In the genomic region with DNA sequence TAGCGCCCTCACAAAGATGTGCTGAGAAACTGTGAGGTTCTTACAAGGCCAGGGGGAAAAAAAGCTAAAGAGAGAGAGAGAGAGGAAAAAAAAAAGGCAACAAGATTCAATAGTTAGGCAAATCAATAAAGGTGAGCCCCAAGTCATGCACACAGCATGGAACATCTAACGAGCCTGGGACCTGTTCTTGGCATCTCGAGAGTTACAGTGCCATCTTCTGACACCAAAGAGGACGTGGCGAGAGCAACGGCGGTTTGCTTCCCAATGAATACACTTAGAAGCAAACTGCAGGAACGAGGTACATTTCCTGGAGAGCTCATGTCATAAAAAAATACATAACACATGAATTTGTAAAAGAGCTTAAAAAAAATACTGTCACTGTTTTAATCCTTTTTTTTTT, we compare ENCODE assay signal across 16 mouse cellular contexts. TPM values are rescaled to one million over a fixed set of nuclear protein-coding genes. Genes with fewer than 3 reads are reported as not detected.
DNase-seq lines count a peak whose midpoint lies in the region; ATAC-seq and TF ChIP-seq lines count a peak whose summit lies in the region.
"Had no signal": no experiment of that assay in that cellular context is flagged by ENCODE, and none has a peak within 500 bp of the region (broad histone marks: within the 10 kb centered on the region; RNA-seq: fewer than 3 reads in every experiment).

No protein-coding gene starts in this region.

- H3K27me3 ChIP-seq in midbrain, postnatal 0 days (ENCODE audit: insufficient read depth, low read length): no peaks in the 10 kb centered on the region
- no peaks in the 10 kb centered on the region for H3K27me3 ChIP-seq in midbrain, embryonic 11.5 days (ENCODE audit: control insufficient read depth, insufficient read depth, low read length)
- no peaks in the 10 kb centered on the region for H3K27me3 ChIP-seq in stomach, postnatal 0 days (ENCODE audit: control insufficient read depth, insufficient read depth, low read length)
- H3K27me3 ChIP-seq: embryonic facial prominence, embryonic 12.5 days; heart, embryonic 15.5 days; hindbrain, embryonic 12.5 days; limb, embryonic 13.5 days had no signal

- H3K27ac ChIP-seq in left cerebral cortex, adult 2 months: no peak overlapping the region
- no peak overlapping the region for H3K27ac ChIP-seq in midbrain, postnatal 0 days (ENCODE audit: low read depth, low read length)
- H3K27ac ChIP-seq in midbrain, embryonic 11.5 days (ENCODE audit: low read depth, low read length): no peak overlapping the region
- H3K27ac ChIP-seq in stomach, postnatal 0 days (replicated peaks): no peak overlapping the region
- H3K27ac ChIP-seq: embryonic facial prominence, embryonic 12.5 days; heart, embryonic 15.5 days; hindbrain, embryonic 12.5 days; limb, embryonic 13.5 days had no signal

- peak; percentile 39 for DNase-seq in heart, adult 11 months
- no peak for DNase-seq in heart, adult 9 months (ENCODE audit: low spot score in 2 of 2)
- DNase-seq in left cerebral cortex, adult 2 months (ENCODE audit: extremely low spot score in 1 of 2, low spot score in 2 of 2): no peak
- no peak for DNase-seq in left cerebral cortex, adult 8-10 months (ENCODE audit: low spot score in 2 of 2)
- DNase-seq in midbrain, postnatal 0 days (ENCODE audit: low spot score): peak; percentile 54
- no peak for DNase-seq in midbrain, embryonic 11.5 days (ENCODE audit: low spot score, missing footprints)
- no peak for DNase-seq in stomach, postnatal 0 days (ENCODE audit: low spot score)
- no peak for DNase-seq in urinary bladder, postnatal 14 days (ENCODE audit: low spot score)
- DNase-seq: cerebellum, postnatal 14 days; layer of hippocampus, adult 9-11 months; thymus, postnatal 4 days had no signal

- no peak for ATAC-seq in midbrain, postnatal 0 days (ENCODE audit: low FRiP score)
- ATAC-seq in midbrain, embryonic 11.5 days (ENCODE audit: low FRiP score): no peak
- no peak for ATAC-seq in stomach, postnatal 0 days (ENCODE audit: low FRiP score, low TSS enrichment)

- intact Hi-C loops in left cerebral cortex, adult 2 months (cut with DNase I): no loop called here

- H3K9me3 ChIP-seq in midbrain, postnatal 0 days (ENCODE audit: low read length): no peaks in the 10 kb centered on the region
- no peaks in the 10 kb centered on the region for H3K9me3 ChIP-seq in midbrain, embryonic 11.5 days (ENCODE audit: control insufficient read depth, low read length)
- no peaks in the 10 kb centered on the region for H3K9me3 ChIP-seq in stomach, postnatal 0 days (ENCODE audit: control insufficient read depth, low read length)
- H3K9me3 ChIP-seq: embryonic facial prominence, embryonic 12.5 days; G1E; heart, embryonic 15.5 days; hindbrain, embryonic 12.5 days; limb, embryonic 13.5 days had no signal

- peaks cover 54% of the 10 kb centered on the region for H3K36me3 ChIP-seq in midbrain, postnatal 0 days (ENCODE audit: insufficient read depth, low read length)
- peaks cover 15% of the 10 kb centered on the region; the same call in 1 of the 2 replicates for H3K36me3 ChIP-seq in midbrain, embryonic 11.5 days (ENCODE audit: control insufficient read depth, insufficient read depth, low read length)
- H3K36me3 ChIP-seq in stomach, postnatal 0 days (ENCODE audit: control insufficient read depth, insufficient read depth, low read length): peaks cover 30% of the 10 kb centered on the region

- H3K4me3 ChIP-seq in left cerebral cortex, adult 2 months: no peak overlapping the region
- H3K4me3 ChIP-seq in midbrain, postnatal 0 days (ENCODE audit: low read depth, low read length): no peak overlapping the region
- no peak overlapping the region for H3K4me3 ChIP-seq in midbrain, embryonic 11.5 days (ENCODE audit: low read depth, low read length)
- H3K4me3 ChIP-seq in stomach, postnatal 0 days (ENCODE audit: low read depth, low read length): no peak overlapping the region
- H3K4me3 ChIP-seq: embryonic facial prominence, embryonic 12.5 days; heart, embryonic 15.5 days; hindbrain, embryonic 12.5 days; limb, embryonic 13.5 days had no signal

- no peak for TF ChIP-seq EP300 in stomach, postnatal 0 days (optimal IDR thresholded peaks at IDR 0.05)

- TF ChIP-seq CTCF in left cerebral cortex, adult 2 months (IDR thresholded peaks at IDR 0.05): peak; percentile 21
- TF ChIP-seq CTCF in midbrain, postnatal 0 days (IDR thresholded peaks at IDR 0.05): peak; percentile 57
- peak; percentile 58 for TF ChIP-seq CTCF in stomach, postnatal 0 days (IDR thresholded peaks at IDR 0.05; ENCODE audit: low read depth)

- H3K4me1 ChIP-seq in midbrain, postnatal 0 days (ENCODE audit: insufficient read depth, low read length): no peaks in the 10 kb centered on the region
- no peaks in the 10 kb centered on the region for H3K4me1 ChIP-seq in midbrain, embryonic 11.5 days (ENCODE audit: control insufficient read depth, insufficient read depth, low read length)
- H3K4me1 ChIP-seq in stomach, postnatal 0 days (replicated peaks; ENCODE audit: control insufficient read depth, insufficient read depth): no peaks in the 10 kb centered on the region
- H3K4me1 ChIP-seq: embryonic facial prominence, embryonic 12.5 days; heart, embryonic 15.5 days; hindbrain, embryonic 12.5 days; limb, embryonic 13.5 days had no signal

- no peak overlapping the region for H3K9ac ChIP-seq in midbrain, postnatal 0 days (replicated peaks; ENCODE audit: low read length, poor library complexity, severe bottlenecking)
- no peak overlapping the region for H3K9ac ChIP-seq in midbrain, embryonic 11.5 days (ENCODE audit: low read length)
- no peak overlapping the region for H3K9ac ChIP-seq in stomach, postnatal 0 days (ENCODE audit: low read length)
- H3K9ac ChIP-seq: embryonic facial prominence, embryonic 12.5 days; heart, embryonic 15.5 days; hindbrain, embryonic 12.5 days; limb, embryonic 13.5 days had no signal

- H3K4me2 ChIP-seq in midbrain, postnatal 0 days (ENCODE audit: low read depth, low read length, poor library complexity, severe bottlenecking): no peak overlapping the region
- H3K4me2 ChIP-seq in midbrain, embryonic 11.5 days: no peak overlapping the region
- no peak overlapping the region for H3K4me2 ChIP-seq in stomach, postnatal 0 days (replicated peaks; ENCODE audit: low read depth)
- H3K4me2 ChIP-seq: embryonic facial prominence, embryonic 12.5 days; heart, embryonic 15.5 days; hindbrain, embryonic 12.5 days; limb, embryonic 13.5 days had no signal

- 52% methylated on average over 8 of the region's 8 CpGs for WGBS in midbrain, postnatal 0 days
- 76% methylated on average over 8 of the region's 8 CpGs for WGBS in midbrain, embryonic 11.5 days
- WGBS in stomach, postnatal 0 days: 60% methylated on average over 8 of the region's 8 CpGs

RNA-seq across cellular contexts. Expression of a gene that starts 17.8 kb away (rescaled TPM):
- total RNA-seq in left cerebral cortex, adult 2 months (2021): 10 to 100 TPM; 57.7 to 58.7 TPM
- 10 to 100 TPM; 52.7 to 60.3 (median 57.4) TPM for total RNA-seq in left cerebral cortex, adult 8-10 months (2022)
- 71.9 and 80.4 TPM in 2 replicates for total RNA-seq in midbrain, postnatal 0 days (2014; rRNA removed)
- 119 and 129 TPM in 2 replicates for polyA plus RNA-seq in midbrain, postnatal 0 days (2015; fragmentation: Nextera tagmentation; extraction: Ambion mirVana)
- 139 and 142 TPM in 2 replicates for polyA plus RNA-seq in midbrain, embryonic 11.5 days (2014; fragmentation: Nextera tagmentation; extraction: Ambion mirVana)
- polyA plus RNA-seq in stomach, postnatal 0 days (2015; fragmentation: Nextera tagmentation; extraction: Ambion mirVana): 85.5 and 85.7 TPM in 2 replicates

RNA-seq across cellular contexts. Expression of a gene that starts 37.3 kb away (rescaled TPM):
- total RNA-seq in left cerebral cortex, adult 2 months (2021): 10 to 100 TPM; 71.6 to 86.2 TPM
- total RNA-seq in left cerebral cortex, adult 8-10 months (2022): 10 to 100 TPM; 71.1 to 85.2 (median 78.2) TPM
- total RNA-seq in midbrain, postnatal 0 days (2014; rRNA removed): 19.8 and 28.1 TPM in 2 replicates
- 8.1 and 9.6 TPM in 2 replicates for polyA plus RNA-seq in midbrain, postnatal 0 days (2015; fragmentation: Nextera tagmentation; extraction: Ambion mirVana)
- polyA plus RNA-seq in midbrain, embryonic 11.5 days (2014; fragmentation: Nextera tagmentation; extraction: Ambion mirVana): 13.1 and 14.7 TPM in 2 replicates
- polyA plus RNA-seq in stomach, postnatal 0 days (2015; fragmentation: Nextera tagmentation; extraction: Ambion mirVana): 7.3 and 7.9 TPM in 2 replicates

Comparison
In these comparisons a context has a peak if more than half of its experiments do, and no peak if none do; other contexts are left out.
1. DNase-seq: peak in heart, adult 11 months (single experiment) and midbrain, postnatal 0 days (single experiment); none in heart, adult 9 months (0 of 2), left cerebral cortex, adult 2 months (0 of 2), left cerebral cortex, adult 8-10 months (0 of 2), midbrain, embryonic 11.5 days (single experiment), stomach, postnatal 0 days (single experiment) and urinary bladder, postnatal 14 days (single experiment).
2. Peak in every context shown above with its lines, with median percentiles within 50 percentile points of each other: CTCF ChIP-seq.